Mouse (Mus musculus) heart, embryonic 10.5 days (tissue): ENCODE data around the gene Ttyh3. TPM values are rescaled to one million over a fixed set of nuclear protein-coding genes. Genes with fewer than 3 reads are reported as not detected.
A peak's percentile ranks its signal among the peaks of the same experiment; 100 is the strongest.

ENCODE experiments used
- DNase-seq: peaks from one replicate; pipeline ENCODE4 v3.0.0-alpha.2; 2017; ENCODE audit warnings: low spot score
- H3K27ac ChIP-seq: fragments of 300-500 bp; sonication (generic); 2 replicates; pipeline ENCODE4 v1.5.1; 2016; ENCODE audit warnings: mild to moderate bottlenecking
- H3K27me3 ChIP-seq: fragments of 300-500 bp; sonication (generic); 2 replicates; pipeline ENCODE4 v1.6.1; 2016; ENCODE audit warnings: mild to moderate bottlenecking; ENCODE audit not compliant: poor library complexity, insufficient read depth, severe bottlenecking
- H3K36me3 ChIP-seq: fragments of 300-500 bp; sonication (generic); 2 replicates; pipeline ENCODE4 v1.6.1; 2016; ENCODE audit warnings: mild to moderate bottlenecking, moderate library complexity
- H3K4me1 ChIP-seq: fragments of 300-500 bp; sonication (generic); 2 replicates; pipeline ENCODE4 v1.6.1; 2016; ENCODE audit warnings: mild to moderate bottlenecking
- H3K4me3 ChIP-seq: fragments of 300-500 bp; sonication (generic); 2 replicates; pipeline ENCODE4 v1.5.1; 2016; ENCODE audit warnings: mild to moderate bottlenecking, moderate library complexity
- H3K9me3 ChIP-seq: fragments of 300-500 bp; sonication (generic); 2 replicates; pipeline ENCODE4 v1.6.1; 2016; ENCODE audit warnings: mild to moderate bottlenecking, moderate library complexity
- WGBS: fragments of 180-500 bp; shearing (Covaris S2); methylation state at CpG from one replicate; pipeline ENCODE4 v1.1.7; 2016; 5-methylcytosine and 5-hydroxymethylcytosine counted together
- polyA plus RNA-seq: library from polyadenylated mRNA; unstranded; fragments of >200 nt; fragmentation: Nextera tagmentation; extraction: Ambion mirVana; gene quantifications from 2 replicates; pipeline ENCODE4 v1.2.1, GENCODE M21; 2016

The Ttyh3 gene
- polyA plus RNA-seq, 1 experiment from 2014 or later = 32.9 TPM

DNA sequence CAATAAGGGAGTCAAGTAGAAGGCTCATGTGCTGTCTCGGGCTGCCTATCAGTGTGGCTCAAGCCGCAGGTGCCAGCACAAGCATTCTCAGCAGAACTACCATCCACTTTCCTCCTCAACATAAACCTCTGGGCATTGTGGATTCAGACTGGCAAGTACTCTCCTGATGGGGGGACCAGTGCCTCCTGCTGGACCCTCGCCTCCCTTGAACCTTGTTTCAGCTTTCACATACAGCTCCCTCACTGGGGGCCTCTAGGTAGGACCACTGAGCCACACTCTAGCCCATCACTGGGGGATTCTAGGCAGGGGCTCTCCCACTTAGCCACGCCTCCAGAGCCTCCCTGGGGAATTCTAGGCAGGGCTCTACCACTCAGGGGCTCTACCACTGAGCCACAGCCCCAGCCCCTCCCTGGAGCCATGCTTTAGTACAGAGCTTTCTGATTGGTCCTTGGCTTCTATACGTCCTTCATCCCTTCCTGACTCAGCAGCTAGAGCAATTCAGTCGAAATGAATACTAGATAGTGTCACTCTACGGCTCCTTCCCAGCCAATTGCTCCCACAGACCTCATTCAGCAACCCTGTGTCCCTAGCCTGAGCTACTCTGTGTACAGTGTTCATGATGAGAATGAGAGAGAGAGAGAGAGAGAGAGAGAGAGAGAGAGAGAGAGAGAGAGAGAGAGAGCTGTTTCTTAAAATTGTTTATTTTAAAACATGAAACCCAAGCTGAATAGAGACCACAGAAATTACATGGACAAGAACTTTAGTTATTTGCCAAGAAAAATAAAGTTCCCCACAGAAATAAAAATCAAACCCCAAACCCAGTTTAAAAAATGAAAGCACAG lies 28.7 kb downstream of the Ttyh3 start:
- peaks cover 39% of the 10 kb centered on the region for H3K36me3 ChIP-seq
- DNase-seq = no peak

DNA sequence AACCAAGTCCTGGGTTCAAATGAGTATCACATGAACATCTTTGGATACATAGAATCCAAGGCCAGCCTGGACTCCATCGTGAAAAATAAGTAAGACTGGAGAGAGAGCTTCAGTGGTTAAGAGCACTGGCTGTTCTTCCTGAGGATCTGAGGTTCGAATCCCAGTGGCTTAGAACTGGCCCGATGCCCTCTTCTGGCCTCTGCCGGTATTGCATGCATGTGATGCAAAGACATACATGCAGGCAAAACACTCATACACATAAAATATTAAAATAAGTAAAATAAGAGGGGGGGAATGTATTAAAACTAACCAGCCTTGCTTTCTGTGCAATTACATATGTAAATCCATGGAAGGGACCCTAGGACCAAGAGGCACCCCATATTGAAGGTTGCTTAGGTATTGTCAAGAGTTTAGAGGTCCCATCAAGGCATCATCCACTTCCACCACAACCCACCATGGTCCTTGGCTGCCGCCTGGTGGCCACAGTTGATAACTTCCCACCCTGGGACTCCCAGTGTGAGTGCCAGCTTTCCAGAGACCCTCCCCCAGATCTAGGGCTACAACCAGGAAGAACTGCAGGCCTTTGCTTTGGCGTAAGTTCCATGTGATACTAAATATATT lies 29.6 kb downstream of the Ttyh3 start:
- 25% methylated on average over 6 of the region's 6 CpGs for WGBS
- H3K4me1 ChIP-seq = no peaks in the 10 kb centered on the region; the same call in none of the 2 replicates
- no peak overlapping the region for H3K27ac ChIP-seq
- H3K4me3 ChIP-seq = no peak overlapping the region
- no peaks in the 10 kb centered on the region for H3K9me3 ChIP-seq
- peak; percentile 88 for DNase-seq
- peaks cover 30% of the 10 kb centered on the region for H3K36me3 ChIP-seq
- no peaks in the 10 kb centered on the region for H3K27me3 ChIP-seq

More for the DNA sequence above, 28.7 kb downstream of the Ttyh3 start:
- WGBS = 53% methylated on average over 7 of the region's 7 CpGs
- Histone ChIP-seq H3K4me3 (no peak overlapping the region), H3K27me3 (no peaks in the 10 kb centered on the region), H3K9me3 (no peaks in the 10 kb centered on the region), H3K27ac (no peak overlapping the region), H3K4me1 (no peaks in the 10 kb centered on the region; the same call in none of the 2 replicates)

DNA sequence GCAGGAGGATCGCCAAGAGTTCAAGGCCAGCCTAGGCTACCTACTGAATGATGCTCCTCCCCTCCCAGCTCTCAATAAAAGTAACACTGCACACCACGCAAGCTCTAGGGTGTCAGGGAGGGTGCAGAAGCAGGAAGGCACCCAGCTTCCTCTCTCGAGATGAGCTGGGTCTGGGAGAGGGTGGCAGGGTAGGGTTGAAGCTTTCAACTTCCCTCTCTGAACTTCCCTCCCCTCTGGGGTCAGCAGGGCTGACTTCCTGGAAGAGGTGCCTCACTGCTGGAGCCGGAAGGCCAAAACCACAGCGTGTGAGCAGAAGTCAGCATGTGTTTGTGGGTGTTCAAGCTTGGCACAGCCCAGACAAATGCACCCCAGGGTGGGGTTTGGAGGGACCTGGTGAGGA lies 31.1 kb downstream of the Ttyh3 start:
- Histone ChIP-seq H3K36me3 (peaks cover 15% of the 10 kb centered on the region), H3K9me3 (no peaks in the 10 kb centered on the region), H3K27ac (no peak overlapping the region), H3K4me1 (no peaks in the 10 kb centered on the region; the same call in none of the 2 replicates), H3K27me3 (peaks cover 11% of the 10 kb centered on the region), H3K4me3 (no peak overlapping the region)
- no peak for DNase-seq
- WGBS = 74% methylated on average over 5 of the region's 5 CpGs

DNA sequence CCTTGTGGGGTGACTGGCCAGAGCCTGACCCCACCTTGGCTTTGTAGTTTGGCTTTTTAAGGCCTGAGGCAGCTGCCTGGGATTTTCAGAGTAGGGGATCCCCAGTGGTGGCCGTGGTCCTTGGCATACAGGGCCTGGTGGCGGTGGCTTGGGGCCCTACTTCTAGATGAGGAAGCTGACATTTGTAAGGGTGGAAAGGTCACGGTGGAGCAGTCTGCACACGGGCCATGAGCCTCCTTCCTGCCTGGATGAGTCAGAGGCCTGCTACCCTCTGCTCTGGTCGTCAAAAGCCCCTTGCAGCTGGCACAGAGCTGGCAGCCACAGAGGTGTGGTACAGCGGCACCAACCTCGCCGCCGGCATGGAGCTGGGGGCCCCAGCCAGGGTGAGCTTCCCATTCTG lies 32.1 kb downstream of the Ttyh3 start:
- 69% methylated on average over 9 of the region's 9 CpGs for WGBS
- H3K36me3 ChIP-seq = peaks cover 5% of the 10 kb centered on the region
- no peaks in the 10 kb centered on the region for H3K9me3 ChIP-seq
- no peak overlapping the region for H3K27ac ChIP-seq
- H3K4me1 ChIP-seq = peaks cover 8% of the 10 kb centered on the region
- no peak overlapping the region for H3K4me3 ChIP-seq
- no peak for DNase-seq
- H3K27me3 ChIP-seq = peaks cover 22% of the 10 kb centered on the region

DNA sequence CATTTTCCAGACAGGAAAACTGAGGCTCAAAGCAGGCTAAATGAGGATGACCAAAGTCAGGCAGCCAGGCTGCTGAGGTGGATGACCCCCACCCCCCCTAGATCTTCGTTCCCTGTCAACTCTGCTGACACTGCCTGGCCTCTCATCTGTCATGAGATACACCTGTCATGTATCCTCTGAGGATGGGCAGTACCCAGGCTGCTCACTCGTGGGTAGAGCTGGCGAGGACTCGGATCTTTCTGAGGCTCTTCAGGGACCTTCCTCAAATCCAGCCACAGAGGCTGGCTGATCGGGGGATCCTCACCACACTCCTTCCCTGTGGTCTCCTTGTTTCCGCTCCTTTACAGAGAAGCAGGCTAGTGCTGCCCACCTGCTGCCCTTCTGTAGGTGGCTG lies 32.7 kb downstream of the Ttyh3 start:
- Histone ChIP-seq H3K4me3 (no peak overlapping the region), H3K27ac (no peak overlapping the region), H3K27me3 (peaks cover 27% of the 10 kb centered on the region), H3K4me1 (peaks cover 14% of the 10 kb centered on the region), H3K36me3 (no peaks in the 10 kb centered on the region), H3K9me3 (no peaks in the 10 kb centered on the region)
- WGBS = 82% methylated on average over 6 of the region's 6 CpGs
- no peak for DNase-seq

DNA sequence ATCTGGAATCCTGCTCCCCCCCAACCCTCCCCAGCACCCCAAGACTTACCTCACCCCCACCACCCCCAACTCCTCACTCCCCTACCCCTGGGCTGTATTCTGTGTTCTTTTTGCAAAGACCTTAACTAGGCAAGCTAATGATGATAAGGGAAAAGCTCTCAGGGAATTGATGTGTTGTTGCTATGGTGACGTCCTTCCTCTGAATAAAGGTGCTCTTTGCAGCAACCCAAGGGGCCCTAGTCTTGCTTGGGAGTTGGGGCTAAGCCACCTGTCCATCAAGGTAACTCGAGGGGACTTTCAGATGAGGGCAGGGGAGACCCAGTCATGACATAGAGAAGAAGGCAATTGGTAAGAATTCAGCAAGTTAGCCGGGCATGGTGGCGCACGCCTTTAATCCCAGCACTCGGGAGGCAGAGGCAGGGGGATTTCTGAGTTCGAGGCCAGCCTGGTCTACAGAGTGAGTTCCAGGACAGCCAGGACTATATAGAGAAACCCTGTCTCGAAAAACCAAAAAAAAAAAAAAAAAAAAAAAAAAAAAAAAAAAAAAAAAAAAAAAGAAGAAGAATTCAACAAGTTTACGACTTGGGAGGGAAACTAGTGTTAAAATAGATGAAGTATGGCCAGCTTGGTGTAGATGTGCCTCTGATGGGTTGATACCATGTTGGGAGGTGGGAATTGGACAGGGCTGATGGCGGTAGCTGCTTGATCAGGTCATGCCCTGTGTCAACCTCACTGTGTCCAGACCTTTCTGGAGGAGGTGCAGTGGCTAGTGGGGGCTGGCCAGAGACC lies 33.3 kb downstream of the Ttyh3 start:
- DNase-seq = no peak
- WGBS = 81% methylated on average over 10 of the region's 10 CpGs
- Histone ChIP-seq H3K4me3 (no peak overlapping the region), H3K4me1 (peaks cover 20% of the 10 kb centered on the region), H3K27ac (no peak overlapping the region), H3K9me3 (no peaks in the 10 kb centered on the region), H3K36me3 (no peaks in the 10 kb centered on the region), H3K27me3 (peaks cover 33% of the 10 kb centered on the region)

DNA sequence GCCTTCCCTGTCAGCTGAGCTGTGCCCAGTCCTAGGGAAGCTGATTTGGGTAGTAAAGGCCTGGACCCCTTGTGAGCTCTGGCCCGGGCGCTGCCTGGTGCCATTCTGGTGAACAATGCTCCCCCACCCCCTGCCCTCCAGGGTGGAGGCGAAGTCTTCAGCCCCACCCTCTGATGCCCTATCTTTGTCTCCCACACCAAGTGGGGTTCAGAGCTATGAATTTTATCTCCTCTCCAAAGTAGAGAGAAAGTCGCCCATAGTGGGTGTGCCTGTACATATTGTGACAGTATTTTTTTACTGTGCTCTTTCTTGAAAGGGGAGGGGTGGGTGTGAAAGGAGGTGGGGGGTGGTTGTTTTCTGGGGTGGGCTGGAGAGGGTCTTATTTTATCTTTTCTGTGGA lies 34.0 kb downstream of the Ttyh3 start:
- Histone ChIP-seq H3K27ac (no peak overlapping the region), H3K27me3 (peaks cover 40% of the 10 kb centered on the region), H3K9me3 (no peaks in the 10 kb centered on the region), H3K4me1 (peaks cover 27% of the 10 kb centered on the region), H3K36me3 (no peaks in the 10 kb centered on the region), H3K4me3 (no peak overlapping the region)
- no peak for DNase-seq
- WGBS = 81% methylated on average over 4 of the region's 4 CpGs

DNA sequence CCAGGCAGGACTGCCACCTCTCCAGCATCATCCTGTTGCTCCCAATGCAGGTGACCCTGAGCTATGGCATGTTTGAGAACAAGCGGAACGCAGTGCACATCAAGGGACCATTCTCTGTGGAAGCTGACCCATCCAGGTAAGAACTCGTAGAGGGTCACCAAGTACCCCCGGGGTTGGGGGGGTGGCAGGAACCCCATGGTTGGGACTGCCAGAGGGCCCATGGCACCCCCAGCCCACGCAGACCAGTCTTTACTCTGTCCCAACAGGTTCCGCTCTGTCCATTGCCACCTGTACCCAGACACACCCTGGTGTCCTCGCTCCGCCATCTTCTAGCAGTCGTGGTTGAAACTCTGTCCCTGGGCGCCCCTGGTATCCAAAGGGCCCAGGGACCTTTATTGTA lies 34.7 kb downstream of the Ttyh3 start:
- no peak overlapping the region for H3K4me3 ChIP-seq
- DNase-seq = no peak
- peaks cover 34% of the 10 kb centered on the region for H3K4me1 ChIP-seq
- no peak overlapping the region for H3K27ac ChIP-seq
- WGBS = 88% methylated on average over 10 of the region's 10 CpGs
- no peaks in the 10 kb centered on the region for H3K9me3 ChIP-seq
- peaks cover 47% of the 10 kb centered on the region for H3K27me3 ChIP-seq
- H3K36me3 ChIP-seq = peaks cover 5% of the 10 kb centered on the region; the same call in 1 of the 2 replicates

DNA sequence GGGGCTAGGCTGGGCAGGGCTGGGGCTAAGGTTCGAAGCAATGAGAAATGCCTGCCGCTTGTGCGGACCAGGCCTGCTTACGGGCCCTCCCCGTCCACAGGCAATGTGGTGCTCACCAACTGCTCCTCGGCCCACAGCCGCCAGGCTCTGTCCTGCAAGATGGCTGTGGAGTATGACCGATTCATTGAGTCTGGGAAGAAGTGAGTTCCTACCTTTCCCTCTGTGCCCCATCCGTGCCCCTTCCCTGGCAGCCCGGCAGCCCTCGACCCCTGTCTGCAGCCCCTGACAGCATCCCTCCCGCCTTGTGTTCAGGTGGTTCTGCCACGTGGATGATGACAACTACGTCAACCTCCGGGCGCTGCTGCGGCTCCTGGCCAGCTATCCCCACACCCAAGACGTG lies 36.6 kb downstream of the Ttyh3 start:
- Histone ChIP-seq H3K4me1 (peaks cover 53% of the 10 kb centered on the region), H3K36me3 (peaks cover 5% of the 10 kb centered on the region; the same call in 1 of the 2 replicates), H3K4me3 (peak overlapping the region; percentile 54), H3K27ac (peak overlapping the region; percentile 83; the same call in 1 of the 2 replicates), H3K9me3 (no peaks in the 10 kb centered on the region; the same call in 1 of the 2 replicates), H3K27me3 (peaks cover 67% of the 10 kb centered on the region)
- 70% methylated on average over 18 of the region's 18 CpGs for WGBS
- DNase-seq = no peak

DNA sequence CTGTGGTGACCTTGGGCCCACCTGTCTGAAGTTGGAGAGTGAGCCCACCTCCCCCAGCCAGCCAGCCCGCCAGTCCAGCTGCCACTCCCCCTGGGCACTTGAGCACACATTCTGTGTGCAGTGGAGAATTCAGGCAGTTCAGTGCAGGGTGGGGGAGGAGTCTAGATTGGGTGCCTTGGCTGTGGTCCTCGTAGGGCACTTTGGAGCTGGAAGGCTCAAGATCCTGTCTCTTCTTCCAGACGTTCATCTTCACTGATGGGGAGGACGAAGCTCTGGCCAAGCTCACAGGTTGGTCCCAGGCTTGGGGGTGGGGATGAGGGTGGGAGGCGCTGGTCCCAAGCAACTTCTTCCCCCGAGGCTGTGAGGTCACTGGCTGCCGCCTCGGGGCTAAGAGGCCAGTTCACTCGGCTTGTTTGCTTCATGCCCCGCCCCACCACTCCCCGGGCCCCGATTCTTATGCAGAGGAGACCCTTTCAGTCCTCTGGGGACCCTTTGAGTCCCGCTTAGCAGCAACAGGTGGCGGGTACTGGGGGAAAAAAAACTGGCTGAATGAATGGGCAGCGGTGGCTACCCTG lies 37.1 kb downstream of the Ttyh3 start:
- WGBS = 31% methylated on average over 15 of the region's 15 CpGs
- Histone ChIP-seq H3K27me3 (peaks cover 71% of the 10 kb centered on the region), H3K4me1 (peaks cover 58% of the 10 kb centered on the region), H3K36me3 (peaks cover 5% of the 10 kb centered on the region; the same call in 1 of the 2 replicates), H3K4me3 (peak overlapping the region; percentile 54), H3K27ac (peak overlapping the region; percentile 83), H3K9me3 (no peaks in the 10 kb centered on the region; the same call in 1 of the 2 replicates)
- peak; percentile 79 for DNase-seq

DNA sequence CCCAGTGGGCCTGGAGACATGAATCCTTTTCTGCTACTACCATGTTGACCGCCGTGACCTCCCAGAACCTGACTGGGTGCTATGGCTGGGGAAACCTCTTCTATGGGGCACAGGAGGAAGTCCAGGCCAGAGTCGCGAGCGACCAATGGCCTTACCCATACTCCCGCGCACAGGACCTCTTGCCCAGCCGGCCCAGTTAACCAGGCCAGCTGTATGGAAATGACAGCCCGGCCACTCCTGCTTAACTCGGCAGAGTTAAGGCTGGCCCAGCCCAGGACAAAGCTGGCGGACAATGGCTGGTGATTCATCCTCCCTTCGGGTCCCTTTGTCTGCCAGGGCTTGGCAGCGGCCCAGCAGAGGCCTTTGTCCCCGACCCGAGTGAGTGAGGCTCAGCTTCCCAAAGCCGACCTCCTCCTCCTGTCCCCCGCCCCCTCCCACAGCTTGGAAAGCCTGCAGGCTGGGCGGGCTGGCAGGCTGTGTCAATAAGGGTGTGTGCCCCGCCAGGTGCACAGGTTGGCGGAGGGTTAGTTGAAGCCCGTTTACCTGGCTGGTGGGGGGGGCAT lies 37.7 kb downstream of the Ttyh3 start:
- Histone ChIP-seq H3K27me3 (peaks cover 77% of the 10 kb centered on the region), H3K4me3 (peak overlapping the region; percentile 54), H3K27ac (peak overlapping the region; percentile 83), H3K4me1 (peaks cover 64% of the 10 kb centered on the region), H3K9me3 (no peaks in the 10 kb centered on the region; the same call in 1 of the 2 replicates), H3K36me3 (peaks cover 5% of the 10 kb centered on the region; the same call in 1 of the 2 replicates)
- DNase-seq = peak; percentile 73
- WGBS = 14% methylated on average over 21 of the region's 21 CpGs
